ENCODE assay signal across 10 mouse cellular contexts in genomic region chr5:64579086-64579485, GRCm38 (mm10).
DNase-seq lines count a peak whose midpoint lies in the region; ATAC-seq lines count a peak whose summit lies in the region.
"Had no signal": no experiment of that assay in that cellular context is flagged by ENCODE, and none has a peak within 500 bp of the region (broad histone marks: within the 10 kb centered on the region; RNA-seq: fewer than 3 reads in every experiment).

No protein-coding gene starts in this region.

- H3K36me3 ChIP-seq in forebrain, embryonic 14.5 days (ENCODE audit: control insufficient read depth, insufficient read depth, low read length) = no peaks in the 10 kb centered on the region
- no peaks in the 10 kb centered on the region for H3K36me3 ChIP-seq in forebrain, embryonic 12.5 days (replicated peaks)
- H3K36me3 ChIP-seq in midbrain, embryonic 11.5 days (ENCODE audit: control insufficient read depth, insufficient read depth, low read length) = no peaks in the 10 kb centered on the region
- no peaks in the 10 kb centered on the region for H3K36me3 ChIP-seq in midbrain, embryonic 14.5 days (ENCODE audit: control insufficient read depth, insufficient read depth, low read length)
- H3K36me3 ChIP-seq in limb, embryonic 12.5 days = no peaks in the 10 kb centered on the region
- H3K36me3 ChIP-seq: neural tube, embryonic 12.5 days had no signal

- H3K9me3 ChIP-seq in forebrain, embryonic 14.5 days (replicated peaks; ENCODE audit: control insufficient read depth, low read length) = no peaks in the 10 kb centered on the region
- no peaks in the 10 kb centered on the region for H3K9me3 ChIP-seq in forebrain, embryonic 12.5 days
- no peaks in the 10 kb centered on the region for H3K9me3 ChIP-seq in midbrain, embryonic 11.5 days (ENCODE audit: control insufficient read depth, low read length)
- no peaks in the 10 kb centered on the region for H3K9me3 ChIP-seq in midbrain, embryonic 14.5 days (ENCODE audit: control insufficient read depth, low read length)
- no peaks in the 10 kb centered on the region for H3K9me3 ChIP-seq in limb, embryonic 12.5 days
- H3K9me3 ChIP-seq: neural tube, embryonic 12.5 days had no signal

- H3K27me3 ChIP-seq in forebrain, embryonic 14.5 days (replicated peaks; ENCODE audit: control insufficient read depth, insufficient read depth, low read length) = no peaks in the 10 kb centered on the region; the same call in 1 of the 2 replicates
- no peaks in the 10 kb centered on the region for H3K27me3 ChIP-seq in forebrain, embryonic 12.5 days
- H3K27me3 ChIP-seq in midbrain, embryonic 11.5 days (ENCODE audit: control insufficient read depth, insufficient read depth, low read length) = no peaks in the 10 kb centered on the region
- no peaks in the 10 kb centered on the region for H3K27me3 ChIP-seq in midbrain, embryonic 14.5 days (ENCODE audit: control insufficient read depth, insufficient read depth, low read length)
- H3K27me3 ChIP-seq in limb, embryonic 12.5 days = no peaks in the 10 kb centered on the region; the same call in 1 of the 2 replicates
- H3K27me3 ChIP-seq: neural tube, embryonic 12.5 days had no signal

- no peak overlapping the region for H3K4me2 ChIP-seq in forebrain, embryonic 14.5 days (ENCODE audit: low read length)
- H3K4me2 ChIP-seq in forebrain, embryonic 12.5 days = no peak overlapping the region
- H3K4me2 ChIP-seq in midbrain, embryonic 11.5 days = no peak overlapping the region
- no peak overlapping the region for H3K4me2 ChIP-seq in midbrain, embryonic 14.5 days (ENCODE audit: low read length)
- no peak overlapping the region for H3K4me2 ChIP-seq in limb, embryonic 12.5 days

- no peak overlapping the region for H3K4me3 ChIP-seq in forebrain, embryonic 14.5 days (ENCODE audit: low read depth, low read length)
- no peak overlapping the region for H3K4me3 ChIP-seq in forebrain, embryonic 12.5 days (replicated peaks)
- H3K4me3 ChIP-seq in midbrain, embryonic 11.5 days (ENCODE audit: low read depth, low read length) = no peak overlapping the region
- no peak overlapping the region for H3K4me3 ChIP-seq in midbrain, embryonic 14.5 days (replicated peaks; ENCODE audit: low read depth, low read length)
- H3K4me3 ChIP-seq in limb, embryonic 12.5 days (replicated peaks) = no peak overlapping the region
- H3K4me3 ChIP-seq: neural tube, embryonic 12.5 days had no signal

- peak; percentile 11; the same call in 1 of the 2 replicates for ATAC-seq in forebrain, embryonic 14.5 days
- ATAC-seq in forebrain, embryonic 12.5 days (ENCODE audit: low FRiP score) = no peak
- ATAC-seq in midbrain, embryonic 11.5 days (ENCODE audit: low FRiP score) = no peak
- no peak for ATAC-seq in midbrain, embryonic 14.5 days (ENCODE audit: low FRiP score, low TSS enrichment)
- ATAC-seq in limb, embryonic 12.5 days (ENCODE audit: insufficient number of reproducible peaks, insufficient read depth, low FRiP score, low TSS enrichment, low read depth) = no peak

- H3K9ac ChIP-seq in forebrain, embryonic 14.5 days (ENCODE audit: low read length) = no peak overlapping the region
- H3K9ac ChIP-seq in forebrain, embryonic 12.5 days = no peak overlapping the region
- H3K9ac ChIP-seq in midbrain, embryonic 11.5 days (ENCODE audit: low read length) = no peak overlapping the region
- H3K9ac ChIP-seq in midbrain, embryonic 14.5 days (replicated peaks; ENCODE audit: low read length) = no peak overlapping the region
- H3K9ac ChIP-seq in limb, embryonic 12.5 days (replicated peaks) = no peak overlapping the region

- DNase-seq in forebrain, embryonic 14.5 days (ENCODE audit: low spot score) = no peak
- peak; percentile 86 for DNase-seq in midbrain, embryonic 11.5 days (ENCODE audit: low spot score, missing footprints)
- DNase-seq in midbrain, embryonic 14.5 days = no peak
- no peak for DNase-seq in urinary bladder, postnatal 4 days (ENCODE audit: low spot score in 2 of 2)
- no peak for DNase-seq in frontal cortex, postnatal 14 days (ENCODE audit: low spot score in 2 of 2)
- no peak for DNase-seq in right cerebral cortex, postnatal 10 days (ENCODE audit: low spot score in 2 of 2)
- DNase-seq: spleen, adult 18-20 months had no signal

- WGBS in forebrain, embryonic 14.5 days = 44% methylated on average over 5 of the region's 5 CpGs
- 54% methylated on average over 5 of the region's 5 CpGs for WGBS in forebrain, embryonic 12.5 days
- 56% methylated on average over 5 of the region's 5 CpGs for WGBS in midbrain, embryonic 11.5 days
- 50% methylated on average over 5 of the region's 5 CpGs for WGBS in midbrain, embryonic 14.5 days
- 20% methylated on average over 5 of the region's 5 CpGs for WGBS in limb, embryonic 12.5 days

- no peak overlapping the region for H3K27ac ChIP-seq in forebrain, embryonic 14.5 days (ENCODE audit: low read depth, low read length)
- no peak overlapping the region for H3K27ac ChIP-seq in forebrain, embryonic 12.5 days
- H3K27ac ChIP-seq in midbrain, embryonic 11.5 days (ENCODE audit: low read depth, low read length) = no peak overlapping the region
- H3K27ac ChIP-seq in midbrain, embryonic 14.5 days (replicated peaks; ENCODE audit: low read depth, low read length) = no peak overlapping the region
- H3K27ac ChIP-seq in limb, embryonic 12.5 days = peak overlapping the region; percentile 79

- peaks cover 7% of the 10 kb centered on the region for H3K4me1 ChIP-seq in forebrain, embryonic 14.5 days (ENCODE audit: control insufficient read depth, insufficient read depth, low read length)
- H3K4me1 ChIP-seq in forebrain, embryonic 12.5 days = peaks cover 16% of the 10 kb centered on the region
- peaks cover 10% of the 10 kb centered on the region for H3K4me1 ChIP-seq in midbrain, embryonic 11.5 days (ENCODE audit: control insufficient read depth, insufficient read depth, low read length)
- peaks cover 11% of the 10 kb centered on the region for H3K4me1 ChIP-seq in midbrain, embryonic 14.5 days (ENCODE audit: control insufficient read depth, insufficient read depth, low read length)
- H3K4me1 ChIP-seq in limb, embryonic 12.5 days (replicated peaks) = peaks cover 32% of the 10 kb centered on the region
